Mouse (Mus musculus): ENCODE data around the gene Luc7l2.
A peak's percentile ranks its signal among the peaks of the same experiment; 100 is the strongest.
"Not testable (repeated sequence)": the region's sequence is repeated elsewhere in the genome, so short reads cannot be mapped to it uniquely, and the experiment has no call there.

Luc7l2 gene

DNA sequence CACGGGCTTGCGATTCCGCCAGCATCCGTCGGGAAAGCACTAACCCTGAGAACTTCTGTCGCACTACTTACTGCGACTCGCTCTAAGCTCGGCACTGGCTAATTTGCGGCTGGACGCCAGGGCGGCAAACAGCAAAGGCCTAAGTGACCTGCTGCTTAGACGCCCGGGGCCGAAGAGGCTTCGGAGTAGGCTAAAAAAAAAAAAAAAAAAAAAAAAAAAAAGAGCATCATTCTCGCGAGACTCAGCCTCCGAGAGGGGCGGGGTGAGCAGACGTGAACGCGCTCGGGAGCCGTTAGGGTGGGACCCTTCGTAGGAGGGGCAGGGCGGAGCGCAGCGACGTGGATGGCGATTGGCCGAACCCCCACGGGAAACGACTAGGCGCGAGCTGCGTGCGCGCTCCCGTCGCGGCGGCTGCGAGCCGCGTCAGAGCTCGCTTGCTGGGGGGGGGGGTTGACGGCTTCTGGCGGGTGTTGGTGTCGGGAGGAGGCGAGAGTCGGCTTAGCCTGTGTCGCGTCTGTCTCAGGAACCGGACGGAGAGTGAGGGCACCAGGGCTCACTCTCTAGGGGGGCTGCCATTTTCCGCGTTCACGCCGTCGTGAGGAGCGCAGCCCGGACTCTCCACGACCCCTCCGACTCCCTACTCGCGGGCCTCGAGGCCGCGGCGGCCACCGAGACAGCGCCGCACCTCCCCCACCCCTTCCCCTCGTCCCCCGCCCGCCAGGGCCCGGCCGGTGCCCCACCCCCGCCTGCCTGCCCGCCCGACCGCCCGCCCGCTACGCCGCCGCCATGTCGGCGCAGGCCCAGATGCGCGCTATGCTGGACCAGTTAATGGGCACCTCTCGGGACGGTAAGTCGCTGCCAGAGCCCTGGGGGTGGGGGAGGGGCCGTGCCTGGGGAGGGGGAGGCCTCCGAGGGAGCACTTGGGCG lies at the start of gene Luc7l2:
Gene Luc7l2, plus strand, starts transcription at position 273 of the 927 bp plus-strand sequence.
- DNase-seq (ENCODE audit: inconsistent age in 2 of 2, low spot score in 1 of 2): peak; percentile 98

- no peak for DNase-seq (ENCODE audit: inconsistent age in 2 of 2, low spot score in 1 of 2)
Observed at GRCm38 (mm10) chr6:38512096-38512495, 39.0 kb upstream of the Luc7l2 start.

GRCm38 (mm10) chr6:38512830-38513229 lies 38.3 kb upstream of the Luc7l2 start:
- no peak for DNase-seq (ENCODE audit: inconsistent age in 2 of 2, low spot score in 1 of 2)

- DNase-seq (ENCODE audit: inconsistent age in 2 of 2, low spot score in 1 of 2): no peak
Observed at GRCm38 (mm10) chr6:38515201-38515600, 35.9 kb upstream of the Luc7l2 start.

GRCm38 (mm10) chr6:38523851-38524250 lies 27.3 kb upstream of the Luc7l2 start:
- DNase-seq (ENCODE audit: inconsistent age in 2 of 2, low spot score in 1 of 2): peak in 1 of 2 experiments; percentile 51

GRCm38 (mm10) chr6:38531211-38531820 lies 19.8 kb upstream of the Luc7l2 start:
- DNase-seq (ENCODE audit: inconsistent age in 2 of 2, low spot score in 1 of 2): peak; percentile 42 to 79

- DNase-seq (ENCODE audit: inconsistent age in 2 of 2, low spot score in 1 of 2): no peak
Observed at GRCm38 (mm10) chr6:38532500-38533420, 18.4 kb upstream of the Luc7l2 start.

GRCm38 (mm10) chr6:38533428-38534405 lies 17.4 kb upstream of the Luc7l2 start, which contains the start of gene Fmc1:
Fmc1 (plus strand) TSS chr6:38533502.
- peak; percentile 99 for DNase-seq (ENCODE audit: inconsistent age in 2 of 2, low spot score in 1 of 2)

DNA sequence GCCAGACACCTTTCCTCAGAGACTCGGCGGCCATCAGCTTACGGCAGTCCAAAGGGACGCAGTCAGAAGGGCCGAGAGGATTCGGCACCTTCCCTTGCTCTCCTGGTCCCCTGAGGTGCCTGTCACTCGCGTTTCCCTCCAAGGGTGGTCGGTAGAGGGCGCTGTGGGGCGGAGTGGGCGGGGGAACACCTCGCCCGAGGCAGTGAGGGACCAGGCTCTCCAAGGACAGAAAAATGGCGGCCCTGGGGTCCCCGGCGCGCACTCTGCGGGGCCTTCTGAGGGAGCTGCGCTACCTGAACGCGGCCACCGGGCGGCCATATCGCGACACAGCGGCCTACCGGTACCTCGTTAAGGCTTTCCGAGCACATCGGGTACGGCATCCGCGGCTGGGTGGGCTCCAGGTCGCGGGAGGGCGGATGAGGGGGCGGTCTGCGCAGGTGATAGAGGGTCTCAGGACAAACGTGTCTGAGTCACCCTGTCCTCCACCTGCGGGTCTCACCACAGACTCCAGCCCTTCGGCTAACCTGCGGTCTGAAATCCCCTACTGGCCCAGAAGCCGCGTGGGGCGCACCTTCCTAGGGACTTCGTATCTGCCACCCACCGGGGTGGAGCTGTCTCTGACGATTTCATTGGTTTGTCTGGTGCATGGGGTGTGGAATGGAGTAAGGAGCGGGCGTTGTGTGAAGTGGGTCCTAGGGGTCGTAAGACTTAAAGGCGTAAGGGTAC lies 16.3 kb upstream of the Luc7l2 start:
- DNase-seq (ENCODE audit: inconsistent age in 2 of 2, low spot score in 1 of 2): peak; percentile 97 to 100

DNA sequence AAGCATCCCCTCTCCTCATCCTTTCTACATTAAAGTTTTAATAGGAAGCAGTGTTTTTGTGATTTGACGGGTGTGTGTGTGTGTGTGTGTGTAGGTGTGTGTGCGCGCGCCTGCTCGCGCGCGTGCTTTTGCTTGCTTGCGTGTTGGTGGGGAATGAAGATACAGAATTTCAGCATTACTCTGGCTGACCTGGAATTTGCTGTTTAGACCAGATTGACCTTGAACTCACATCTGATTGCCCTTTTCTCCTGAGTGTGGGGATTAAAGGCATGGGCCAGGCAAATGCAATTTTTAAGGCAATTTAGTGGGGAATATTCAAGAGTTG lies 15.8 kb upstream of the Luc7l2 start:
- DNase-seq (ENCODE audit: inconsistent age in 2 of 2, low spot score in 1 of 2): no peak

- DNase-seq (ENCODE audit: inconsistent age in 2 of 2, low spot score in 1 of 2): no peak
Observed at GRCm38 (mm10) chr6:38535788-38536187, 15.3 kb upstream of the Luc7l2 start.

DNA sequence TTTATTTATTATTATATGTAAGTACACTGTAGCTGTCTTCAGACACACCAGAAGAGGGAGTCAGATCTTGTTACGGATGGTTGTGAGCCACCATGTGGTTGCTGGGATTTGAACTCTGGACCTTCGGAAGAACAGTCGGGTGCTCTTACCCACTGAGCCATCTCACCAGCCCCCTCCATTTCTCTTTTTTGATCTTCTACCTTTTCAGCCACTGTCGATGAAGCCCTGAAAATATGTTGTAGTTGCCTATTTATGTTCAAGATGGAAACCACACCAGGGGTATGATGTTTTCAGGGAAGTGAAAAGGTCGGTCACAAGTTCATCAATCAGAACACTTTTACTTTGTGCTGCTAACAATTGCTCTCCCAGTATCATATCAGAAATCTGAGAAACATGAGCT lies 7.0 kb upstream of the Luc7l2 start:
- not testable (repeated sequence) for DNase-seq (ENCODE audit: inconsistent age in 2 of 2, low spot score in 1 of 2)

- not testable (repeated sequence) for DNase-seq (ENCODE audit: inconsistent age in 2 of 2, low spot score in 1 of 2)
Observed at GRCm38 (mm10) chr6:38547005-38547404, 4.1 kb upstream of the Luc7l2 start.

GRCm38 (mm10) chr6:38547707-38548106 lies 3.4 kb upstream of the Luc7l2 start:
- DNase-seq (ENCODE audit: inconsistent age in 2 of 2, low spot score in 1 of 2): peak in 1 of 2 experiments; percentile 70

DNA sequence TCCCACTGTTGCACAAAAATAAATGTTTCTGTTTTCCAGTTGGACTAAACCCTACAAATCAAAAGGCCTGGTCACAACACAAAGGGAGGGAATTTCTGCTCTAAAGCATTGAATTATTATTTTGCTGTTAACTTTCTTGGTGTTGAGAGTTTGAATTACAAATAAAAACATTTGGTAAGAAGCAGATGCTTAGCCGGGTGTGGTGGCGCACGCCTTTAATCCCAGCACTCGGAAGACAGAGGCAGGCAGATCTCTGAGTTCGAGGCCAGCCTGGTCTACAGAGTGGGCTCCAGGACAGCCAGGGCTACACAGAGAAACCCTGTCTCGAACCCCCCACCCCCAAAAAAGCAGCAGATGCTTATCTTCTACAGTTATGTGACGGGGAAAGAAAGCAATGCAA lies 2.5 kb upstream of the Luc7l2 start:
- peak in 1 of 2 experiments; percentile 34 for DNase-seq (ENCODE audit: inconsistent age in 2 of 2, low spot score in 1 of 2)

- peak in 1 of 2 experiments; percentile 60 for DNase-seq (ENCODE audit: inconsistent age in 2 of 2, low spot score in 1 of 2)
Observed at GRCm38 (mm10) chr6:38549840-38550239, 1.3 kb upstream of the Luc7l2 start.

DNA sequence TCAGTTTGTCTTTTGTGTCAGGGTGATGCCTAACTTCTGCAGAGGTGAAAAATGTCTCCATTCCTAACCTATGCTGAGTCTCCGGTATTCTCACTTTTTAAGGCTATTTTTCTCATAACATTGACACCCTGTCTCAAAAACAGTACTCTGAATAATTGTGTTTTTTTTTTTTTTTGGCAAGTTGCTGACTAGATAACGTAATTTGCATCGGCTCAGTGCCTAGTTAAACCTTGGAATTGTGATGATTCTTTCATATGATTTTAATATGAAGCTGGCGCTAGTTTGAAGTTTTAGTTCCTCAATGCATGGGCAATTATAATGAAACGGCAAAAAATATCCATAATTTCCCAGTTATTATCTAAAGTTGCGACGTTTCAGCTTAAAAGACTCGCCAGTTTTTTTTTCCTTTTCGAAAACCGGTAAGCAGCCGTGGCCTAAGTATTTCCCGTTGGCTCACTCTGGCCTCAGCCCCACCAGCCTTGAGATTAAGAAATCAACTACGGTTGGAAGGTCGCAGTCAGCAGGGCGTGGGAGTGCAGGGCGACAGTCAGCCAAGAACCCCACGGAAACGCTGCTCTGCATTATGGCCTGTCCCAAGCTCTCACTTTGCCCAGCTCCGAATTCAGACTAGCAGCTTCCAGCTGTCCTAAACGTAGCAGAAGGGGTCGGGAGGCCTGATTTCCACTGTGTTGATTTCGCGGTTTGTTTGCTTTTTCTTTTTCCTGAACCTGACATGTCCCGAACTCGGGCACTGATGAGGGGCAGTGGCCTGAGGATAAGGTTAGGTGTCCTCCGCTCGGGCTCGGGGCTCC lies 678 bp upstream of the Luc7l2 start:
- peak; percentile 85 to 97 for DNase-seq (ENCODE audit: inconsistent age in 2 of 2, low spot score in 1 of 2)

DNA sequence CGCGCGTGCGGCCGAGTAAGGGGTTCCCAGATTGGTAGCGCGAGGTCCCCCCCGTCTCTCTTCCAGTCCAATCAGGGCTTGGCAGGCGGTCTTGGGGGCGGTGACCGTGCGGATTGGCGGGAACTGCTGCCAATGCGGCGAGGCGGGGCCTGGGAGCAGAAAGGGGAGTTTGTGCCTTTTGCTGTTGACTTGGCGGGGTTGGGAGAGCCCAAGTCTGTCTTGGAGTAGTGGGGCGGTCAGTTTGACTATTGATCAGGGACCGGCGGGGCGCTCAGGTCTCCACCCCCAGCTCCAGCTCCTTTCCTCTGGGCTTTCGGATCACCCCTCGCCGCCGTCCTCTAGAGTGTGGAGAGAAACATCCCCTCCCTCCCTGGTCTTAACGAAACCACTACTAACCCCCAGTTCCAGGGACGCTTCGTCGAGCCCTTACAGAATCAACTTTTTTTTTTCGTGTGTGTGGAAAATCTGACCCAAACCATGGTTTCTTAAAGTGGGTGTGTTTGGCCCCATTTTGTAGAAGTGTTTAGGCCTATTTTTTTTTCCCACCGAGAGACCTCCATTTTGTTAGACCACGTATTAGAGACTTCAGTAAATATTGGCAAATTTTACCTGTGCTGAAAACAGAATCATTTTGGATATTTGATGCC lies 978 bp downstream of the Luc7l2 start:
- peak; percentile 99 for DNase-seq (ENCODE audit: inconsistent age in 2 of 2, low spot score in 1 of 2)
